Mouse (Mus musculus): ENCODE data around the gene Scarf2. TPM values are rescaled to one million over a fixed set of nuclear protein-coding genes. Genes with fewer than 3 reads are reported as not detected.

The Scarf2 gene
- polyA plus RNA-seq, 1 experiment from 2014 or later, result 11.5 TPM

- no peaks in the 10 kb centered on the region for H3K9me3 ChIP-seq
- peaks cover 12% of the 10 kb centered on the region for H3K4me1 ChIP-seq (replicated peaks)
- H3K4me2 ChIP-seq (replicated peaks), result no peak overlapping the region
- ATAC-seq, result no peak
- H3K9ac ChIP-seq, result no peak overlapping the region
- no peak overlapping the region for H3K27ac ChIP-seq
- 39% methylated on average over 13 of the region's 13 CpGs for WGBS
- H3K36me3 ChIP-seq, result peaks cover 2% of the 10 kb centered on the region; the same call in 1 of the 2 replicates
- H3K4me3 ChIP-seq (replicated peaks), result no peak overlapping the region
- H3K27me3 ChIP-seq (replicated peaks), result peaks cover 70% of the 10 kb centered on the region
These were observed 38.4 kb downstream of the Scarf2 start for GRCm38 (mm10) chr16:17835481-17835880.

DNA sequence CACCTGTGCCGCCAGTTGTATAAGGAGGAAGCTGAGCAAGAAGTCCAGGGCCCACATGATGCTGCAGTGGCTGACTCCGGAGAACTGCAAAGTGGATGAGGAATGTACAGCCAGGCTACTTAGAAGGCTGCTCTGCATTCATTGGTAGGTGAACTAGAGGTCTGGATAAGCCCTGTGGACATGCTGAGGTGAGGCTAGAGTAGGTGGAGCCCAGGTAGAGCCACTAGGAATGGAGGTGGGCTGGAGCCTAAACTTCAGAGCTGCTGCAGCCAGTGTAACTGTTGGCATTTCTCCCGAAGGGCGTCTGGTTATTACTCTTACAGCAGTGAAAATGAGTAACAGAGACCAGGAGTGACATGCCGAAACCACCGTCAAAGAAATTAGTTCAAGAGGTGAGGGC lies 41.0 kb downstream of the Scarf2 start, which contains the start of gene Car15:
Car15 (minus strand) TSS at position 314 of the 400 bp plus-strand sequence.
- no peak within 1 kb of the TSS for H3K4me3 ChIP-seq (replicated peaks)
- 72% methylated on average over 6 of the region's 6 CpGs for WGBS
- no peak for ATAC-seq

DNA sequence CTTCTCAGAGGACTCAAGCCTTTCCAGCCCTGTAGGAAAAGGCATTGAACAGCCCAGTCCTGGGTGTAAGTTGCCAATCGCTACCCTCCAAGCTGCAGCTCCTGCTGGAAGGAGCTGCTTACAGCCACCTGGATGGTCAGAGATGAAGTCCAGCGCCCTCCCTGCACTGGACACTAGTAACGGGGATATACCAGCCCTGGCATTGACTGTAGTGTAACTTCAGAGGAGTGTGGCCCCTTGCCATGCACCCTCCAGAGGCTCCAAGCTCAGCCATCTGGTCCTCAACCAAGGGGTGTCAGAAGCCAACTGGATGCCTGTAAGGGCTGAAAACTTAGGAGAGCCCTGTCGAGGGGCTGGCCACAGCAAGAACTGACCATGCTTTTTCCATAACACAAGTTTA lies 42.9 kb downstream of the Scarf2 start:
- peaks cover 42% of the 10 kb centered on the region for H3K36me3 ChIP-seq
- H3K27me3 ChIP-seq (replicated peaks), result peaks cover 25% of the 10 kb centered on the region
- H3K4me2 ChIP-seq (replicated peaks), result no peak overlapping the region
- no peak for ATAC-seq
- H3K4me3 ChIP-seq (replicated peaks), result no peak overlapping the region
- H3K9me3 ChIP-seq, result no peaks in the 10 kb centered on the region
- H3K9ac ChIP-seq, result no peak overlapping the region
- no peaks in the 10 kb centered on the region for H3K4me1 ChIP-seq (replicated peaks)
- no peak overlapping the region for H3K27ac ChIP-seq
- 86% methylated on average over 4 of the region's 4 CpGs for WGBS

More for the DNA sequence above, 41.0 kb downstream of the Scarf2 start, which contains the start of gene Car15:
- Histone ChIP-seq H3K4me2 (replicated peaks) (no peak within 1 kb of the TSS), H3K9me3 (no peaks in the 10 kb centered on the region), H3K27ac (no peak within 1 kb of the TSS), H3K4me1 (replicated peaks) (peaks cover 10% of the 10 kb centered on the region), H3K27me3 (replicated peaks) (peaks cover 44% of the 10 kb centered on the region), H3K9ac (no peak within 1 kb of the TSS), H3K36me3 (peaks cover 23% of the 10 kb centered on the region)

DNA sequence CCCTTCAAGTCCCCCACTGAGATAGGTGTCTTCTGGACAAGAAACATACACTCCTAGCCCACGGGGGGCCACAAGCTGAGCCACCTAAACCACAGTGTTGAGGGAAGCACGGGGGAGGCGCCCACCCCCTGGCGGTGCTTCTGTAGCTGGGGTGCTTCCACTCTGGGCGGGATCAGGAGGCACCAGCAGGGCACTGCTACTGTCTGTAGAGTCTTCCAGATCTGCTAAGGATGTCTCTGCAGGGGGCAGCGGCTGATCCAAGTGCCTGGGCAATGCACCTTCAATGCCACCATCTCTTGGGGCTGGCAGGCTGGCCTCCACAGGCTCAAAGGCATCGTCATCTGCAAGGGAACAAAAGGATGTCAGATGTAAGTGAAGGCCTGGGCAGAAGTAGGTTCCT lies 45.4 kb downstream of the Scarf2 start:
- Histone ChIP-seq H3K9me3 (no peaks in the 10 kb centered on the region), H3K4me1 (replicated peaks) (no peaks in the 10 kb centered on the region), H3K27ac (no peak overlapping the region), H3K4me2 (replicated peaks) (no peak overlapping the region), H3K27me3 (replicated peaks) (0 out of 2 replicates have a peak, but pooled peaks cover 3% of the 10 kb centered on the region), H3K4me3 (replicated peaks) (no peak overlapping the region), H3K9ac (no peak overlapping the region), H3K36me3 (peaks cover 56% of the 10 kb centered on the region)
- WGBS, result 93% methylated on average over 7 of the region's 7 CpGs
- no peak for ATAC-seq

GRCm38 (mm10) chr16:17843701-17844365 lies 46.8 kb downstream of the Scarf2 start:
- no peak overlapping the region for H3K9ac ChIP-seq
- 86% methylated on average over 10 of the region's 10 CpGs for WGBS
- H3K36me3 ChIP-seq, result peaks cover 66% of the 10 kb centered on the region
- H3K27ac ChIP-seq, result no peak overlapping the region
- no peaks in the 10 kb centered on the region for H3K4me1 ChIP-seq (replicated peaks)
- ATAC-seq, result no peak
- no peaks in the 10 kb centered on the region for H3K9me3 ChIP-seq
- no peak overlapping the region for H3K4me2 ChIP-seq (replicated peaks)
- H3K4me3 ChIP-seq (replicated peaks), result no peak overlapping the region
- H3K27me3 ChIP-seq (replicated peaks), result no peaks in the 10 kb centered on the region

GRCm38 (mm10) chr16:17848431-17848830 lies 51.3 kb downstream of the Scarf2 start:
- Histone ChIP-seq H3K9ac (no peak overlapping the region), H3K9me3 (no peaks in the 10 kb centered on the region), H3K4me1 (replicated peaks) (no peaks in the 10 kb centered on the region), H3K4me2 (replicated peaks) (no peak overlapping the region), H3K36me3 (peaks cover 65% of the 10 kb centered on the region), H3K27me3 (replicated peaks) (no peaks in the 10 kb centered on the region), H3K4me3 (replicated peaks) (no peak overlapping the region), H3K27ac (no peak overlapping the region)
- 92% methylated on average over 6 of the region's 6 CpGs for WGBS
- ATAC-seq, result no peak

DNA sequence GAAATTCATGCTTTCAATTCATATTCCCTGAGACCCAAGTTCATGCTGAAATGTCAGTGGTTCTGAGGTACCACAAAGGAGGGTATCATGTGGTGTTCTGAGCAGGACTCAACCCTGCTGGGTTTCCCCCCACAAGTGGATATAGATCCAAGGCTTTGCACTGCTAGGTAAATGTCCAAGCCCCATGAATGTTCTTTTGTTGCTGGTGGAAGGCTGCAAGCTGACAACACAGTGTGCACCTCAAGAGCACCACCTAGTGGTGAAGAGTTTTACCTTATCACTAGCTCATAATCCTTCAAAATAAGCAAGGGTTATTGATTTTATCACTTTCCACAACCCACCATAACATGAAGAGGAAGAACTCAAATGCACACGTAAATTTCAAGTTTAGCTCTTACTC lies 51.8 kb downstream of the Scarf2 start:
- H3K4me3 ChIP-seq (replicated peaks), result no peak overlapping the region
- no peak overlapping the region for H3K27ac ChIP-seq
- no peaks in the 10 kb centered on the region for H3K4me1 ChIP-seq (replicated peaks)
- H3K36me3 ChIP-seq, result peaks cover 61% of the 10 kb centered on the region
- no peaks in the 10 kb centered on the region for H3K9me3 ChIP-seq
- ATAC-seq, result no peak
- no peak overlapping the region for H3K4me2 ChIP-seq (replicated peaks)
- 20% methylated on average over 1 of the region's 1 CpGs for WGBS
- no peaks in the 10 kb centered on the region for H3K27me3 ChIP-seq (replicated peaks)
- H3K9ac ChIP-seq, result no peak overlapping the region

DNA sequence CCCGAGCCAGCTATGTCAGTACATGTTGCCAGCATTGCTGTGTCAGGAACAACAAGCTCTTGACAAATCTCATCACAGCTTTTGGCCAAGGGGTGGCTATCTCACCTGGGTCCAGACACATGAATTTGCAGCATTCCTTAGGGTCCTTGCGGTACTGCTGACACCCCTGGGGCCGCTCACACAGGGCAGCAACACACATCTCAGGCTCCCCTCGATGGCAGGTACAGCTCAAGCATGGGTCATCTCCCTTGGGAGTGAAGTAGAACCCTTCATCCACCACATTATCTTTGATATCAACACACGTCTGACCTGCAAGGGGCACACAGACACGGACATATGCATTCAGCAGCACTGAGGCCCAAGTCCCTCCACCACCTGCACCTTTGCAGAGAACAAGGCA lies 52.4 kb downstream of the Scarf2 start:
- Histone ChIP-seq H3K36me3 (peaks cover 55% of the 10 kb centered on the region), H3K27ac (no peak overlapping the region), H3K4me1 (replicated peaks) (no peaks in the 10 kb centered on the region), H3K4me3 (replicated peaks) (no peak overlapping the region), H3K27me3 (replicated peaks) (no peaks in the 10 kb centered on the region), H3K9ac (no peak overlapping the region), H3K9me3 (no peaks in the 10 kb centered on the region), H3K4me2 (replicated peaks) (no peak overlapping the region)
- 87% methylated on average over 6 of the region's 6 CpGs for WGBS
- ATAC-seq, result no peak

DNA sequence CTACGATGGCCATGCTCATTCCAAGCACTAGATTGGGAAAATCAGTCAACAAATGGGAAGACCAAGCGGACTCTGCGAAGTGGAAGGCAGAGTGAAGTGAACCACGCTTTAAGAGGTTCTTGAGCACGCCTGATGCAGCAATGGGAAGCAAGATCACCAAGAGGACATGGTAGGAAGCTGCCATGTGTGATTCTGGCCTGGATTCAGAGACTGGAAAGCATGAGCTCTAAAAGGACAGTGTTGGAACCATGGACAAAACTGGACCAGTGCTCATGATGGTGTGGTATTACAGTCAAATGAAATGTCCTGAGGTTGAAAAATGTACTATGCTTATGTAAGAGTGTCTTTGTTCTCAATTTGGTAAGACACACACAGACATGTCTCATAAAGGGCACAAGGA lies 54.2 kb downstream of the Scarf2 start:
- WGBS, result 96% methylated on average over 5 of the region's 5 CpGs

DNA sequence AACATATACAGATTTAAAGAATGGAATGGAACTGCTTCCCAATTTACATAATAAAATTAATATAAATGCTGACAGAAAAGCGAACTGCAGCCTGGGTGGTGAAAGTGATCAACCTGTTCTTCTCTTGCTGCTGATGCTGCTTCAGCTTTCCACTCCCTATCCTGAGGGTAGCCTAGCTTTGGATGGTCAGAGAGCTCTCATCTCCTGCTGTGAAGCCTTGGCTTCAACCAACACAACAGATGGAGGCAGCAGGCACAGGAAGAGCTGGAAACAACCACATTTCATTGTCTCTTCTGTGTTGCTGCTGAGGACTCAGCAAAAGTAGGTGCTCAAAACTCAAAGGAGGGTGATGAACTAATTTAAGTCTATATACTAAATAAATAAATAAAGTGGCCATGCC lies 54.8 kb downstream of the Scarf2 start:
- no peak for ATAC-seq
- peaks cover 52% of the 10 kb centered on the region for H3K36me3 ChIP-seq
- H3K9me3 ChIP-seq, result no peaks in the 10 kb centered on the region
- H3K27me3 ChIP-seq (replicated peaks), result no peaks in the 10 kb centered on the region
- H3K4me1 ChIP-seq (replicated peaks), result no peaks in the 10 kb centered on the region
- no peak overlapping the region for H3K9ac ChIP-seq
- no peak overlapping the region for H3K4me3 ChIP-seq (replicated peaks)
- WGBS, result 95% methylated on average over 1 of the region's 1 CpGs
- H3K4me2 ChIP-seq (replicated peaks), result no peak overlapping the region
- H3K27ac ChIP-seq, result no peak overlapping the region

More for the DNA sequence above, 54.2 kb downstream of the Scarf2 start:
- ATAC-seq, result no peak
- Histone ChIP-seq H3K9me3 (no peaks in the 10 kb centered on the region), H3K4me1 (replicated peaks) (no peaks in the 10 kb centered on the region), H3K4me2 (replicated peaks) (no peak overlapping the region), H3K9ac (no peak overlapping the region), H3K27me3 (replicated peaks) (no peaks in the 10 kb centered on the region), H3K27ac (no peak overlapping the region), H3K4me3 (replicated peaks) (no peak overlapping the region), H3K36me3 (peaks cover 49% of the 10 kb centered on the region)

DNA sequence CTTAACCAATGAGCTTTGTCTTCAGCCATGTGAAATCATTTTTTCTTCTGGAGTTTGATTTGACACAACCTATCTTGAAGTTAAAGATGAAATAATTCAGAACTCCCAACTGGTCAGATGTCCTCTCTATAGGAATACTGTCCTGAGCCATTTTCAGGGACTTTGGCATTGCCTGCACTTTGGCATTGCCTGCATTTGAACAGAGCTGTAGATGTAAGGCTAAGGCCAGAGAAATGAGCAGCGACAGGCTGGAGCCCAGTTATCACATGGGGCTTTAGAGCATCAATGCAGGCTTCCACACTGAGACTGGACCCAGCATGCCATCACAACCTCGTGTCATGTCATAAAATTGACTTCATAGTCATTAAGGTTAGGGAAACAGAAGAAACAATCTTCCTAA lies 56.2 kb downstream of the Scarf2 start:
- H3K27ac ChIP-seq, result no peak overlapping the region
- peaks cover 60% of the 10 kb centered on the region for H3K36me3 ChIP-seq
- no peak overlapping the region for H3K4me2 ChIP-seq (replicated peaks)
- no peaks in the 10 kb centered on the region for H3K9me3 ChIP-seq
- no peaks in the 10 kb centered on the region for H3K27me3 ChIP-seq (replicated peaks)
- H3K4me1 ChIP-seq (replicated peaks), result no peaks in the 10 kb centered on the region
- no peak overlapping the region for H3K4me3 ChIP-seq (replicated peaks)
- WGBS, result 89% methylated on average over 2 of the region's 2 CpGs
- no peak for ATAC-seq
- H3K9ac ChIP-seq, result no peak overlapping the region

- Histone ChIP-seq H3K27me3 (replicated peaks) (no peaks in the 10 kb centered on the region), H3K4me2 (replicated peaks) (no peak overlapping the region), H3K9me3 (no peaks in the 10 kb centered on the region), H3K4me3 (replicated peaks) (no peak overlapping the region), H3K9ac (no peak overlapping the region), H3K36me3 (peaks cover 46% of the 10 kb centered on the region), H3K27ac (no peak overlapping the region), H3K4me1 (replicated peaks) (no peaks in the 10 kb centered on the region)
- 82% methylated on average over 7 of the region's 7 CpGs for WGBS
- ATAC-seq, result no peak
These were observed 60.1 kb downstream of the Scarf2 start for GRCm38 (mm10) chr16:17857157-17857556.

Data from intestine, embryonic 15.5 days (tissue).